Mouse (Mus musculus) left cerebral cortex, postnatal 4 days (tissue): ENCODE measurements around the gene Gpr22. TPM values are rescaled to one million over a fixed set of nuclear protein-coding genes. Genes with fewer than 3 reads are reported as not detected.

Source experiments
- DNase-seq: peaks from one replicate; pipeline ENCODE4 v3.0.0-alpha.2; 2022
- intact Hi-C: fragments of 180-260 bp; cut with DNase I; formaldehyde crosslinking; loops from one replicate; pipeline ENCODE4 v1.15.1; 2025
- total RNA-seq, 2 experiments: library from RNA; stranded (reverse); gene quantifications; 2 replicates each; pipeline ENCODE4 v1.2.3; 2021

Gene Gpr22
- total RNA-seq, 2 experiments from 2014 or later = 21.7 to 25.4 TPM

DNA sequence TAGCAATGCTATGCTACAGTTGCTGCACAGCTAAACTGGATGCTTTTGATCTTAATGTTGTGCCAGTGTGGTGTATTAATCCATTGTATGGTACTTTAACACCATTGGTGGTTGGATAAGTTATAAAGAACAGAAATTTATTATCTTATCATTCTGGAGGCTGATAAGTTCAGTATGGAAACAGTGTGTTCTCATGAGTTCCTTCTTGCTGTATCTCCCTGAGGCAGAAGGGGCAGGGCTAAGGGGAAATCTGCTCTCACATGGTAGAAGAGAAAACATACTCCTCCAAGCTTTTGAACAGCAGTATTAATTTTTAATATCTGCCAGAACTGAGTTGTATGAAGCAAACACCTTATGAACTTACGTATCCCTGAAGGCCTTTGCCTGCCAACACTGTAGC is 20.5 kb downstream of the Gpr22 start:
- intact Hi-C loops = no loop called here
- no peak for DNase-seq

DNA sequence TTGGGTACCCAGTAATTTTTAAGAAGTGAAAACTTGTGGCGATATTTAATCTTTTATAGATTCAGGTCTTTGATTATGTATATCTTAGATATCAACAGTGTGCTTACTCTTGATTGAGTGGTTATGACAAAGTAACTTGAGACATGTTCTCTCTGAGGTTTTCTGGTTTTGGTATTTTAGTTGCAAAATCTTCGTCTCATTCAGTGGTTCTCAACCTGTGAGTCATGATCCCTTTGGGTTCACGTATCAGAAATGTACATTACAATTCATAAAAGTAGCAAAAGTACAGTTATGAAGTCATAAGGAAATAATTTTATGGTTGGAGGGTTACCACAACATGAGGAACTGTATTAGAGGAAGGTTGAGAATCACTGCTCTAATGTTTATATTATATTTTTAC is 27.1 kb downstream of the Gpr22 start:
- intact Hi-C loops = no loop called here
- no peak for DNase-seq

DNA sequence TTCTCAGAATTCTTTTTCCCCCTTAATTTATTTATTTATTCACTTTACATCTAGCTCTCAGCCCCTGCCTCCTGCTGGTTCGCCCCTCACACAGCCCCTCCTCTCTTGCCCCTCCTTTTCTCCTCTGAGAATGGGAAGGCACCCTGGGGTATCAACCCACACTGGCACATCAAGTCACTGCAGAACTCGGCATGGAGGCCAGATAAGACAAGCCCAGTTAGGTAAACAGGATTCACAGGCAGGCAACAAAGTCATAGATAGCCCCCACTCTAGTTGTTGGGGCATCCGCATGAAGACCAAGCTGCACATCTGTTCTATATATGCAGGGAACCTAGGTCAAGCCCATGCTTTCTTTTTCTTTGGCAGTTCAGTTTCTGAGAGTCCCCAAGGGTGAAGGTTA is 46.6 kb downstream of the Gpr22 start:
- no peak for DNase-seq
- intact Hi-C loops = no loop called here

DNA sequence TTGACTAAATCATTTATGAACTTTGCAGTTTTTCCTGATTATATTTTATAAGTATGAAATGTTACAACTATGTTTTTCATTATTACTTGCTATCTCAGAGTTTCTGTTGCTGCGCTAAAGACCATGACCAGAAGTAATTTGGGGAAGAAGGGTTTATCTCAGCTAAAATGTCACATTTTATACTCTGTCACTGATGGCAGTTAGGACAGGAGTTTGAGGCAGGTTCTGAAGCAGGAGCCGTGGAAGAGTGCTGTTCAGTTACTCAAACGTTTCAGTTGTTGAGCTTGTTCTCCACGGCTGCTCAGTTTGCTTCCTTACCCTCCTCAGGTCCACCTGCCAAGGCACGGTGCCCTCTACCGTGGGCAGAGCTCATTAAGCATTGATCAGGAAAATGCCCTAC is 47.7 kb downstream of the Gpr22 start:
- DNase-seq = no peak
- intact Hi-C loops = no loop called here

Other genes with a start within 250 kb of the Gpr22 start
- 10 to 100 TPM; 31.0 to 31.2 TPM for gene Cbll1, start 214.3 kb downstream of the Gpr22 start, total RNA-seq
- gene Slc26a4, start 154.0 kb downstream of the Gpr22 start, total RNA-seq = 1 to 10 TPM in 1 of 2 experiments, under 1 TPM in 1; 0.40 to 1.0 TPM
- 10 to 100 TPM; 17.4 to 18.9 TPM for gene Bcap29, start 79.3 kb downstream of the Gpr22 start, total RNA-seq
- 10 to 100 TPM; 10.3 to 13.3 TPM for gene Dus4l, start 59.1 kb downstream of the Gpr22 start, total RNA-seq
- 10 to 100 TPM; 41.3 to 44.3 TPM for gene Cog5, start 59.1 kb downstream of the Gpr22 start, total RNA-seq
- 10 to 100 TPM; 20.5 to 21.6 TPM for gene Hbp1, start 236.6 kb upstream of the Gpr22 start, total RNA-seq